Mouse (Mus musculus): ENCODE data around the gene Galnt10.

Galnt10 gene

DNA sequence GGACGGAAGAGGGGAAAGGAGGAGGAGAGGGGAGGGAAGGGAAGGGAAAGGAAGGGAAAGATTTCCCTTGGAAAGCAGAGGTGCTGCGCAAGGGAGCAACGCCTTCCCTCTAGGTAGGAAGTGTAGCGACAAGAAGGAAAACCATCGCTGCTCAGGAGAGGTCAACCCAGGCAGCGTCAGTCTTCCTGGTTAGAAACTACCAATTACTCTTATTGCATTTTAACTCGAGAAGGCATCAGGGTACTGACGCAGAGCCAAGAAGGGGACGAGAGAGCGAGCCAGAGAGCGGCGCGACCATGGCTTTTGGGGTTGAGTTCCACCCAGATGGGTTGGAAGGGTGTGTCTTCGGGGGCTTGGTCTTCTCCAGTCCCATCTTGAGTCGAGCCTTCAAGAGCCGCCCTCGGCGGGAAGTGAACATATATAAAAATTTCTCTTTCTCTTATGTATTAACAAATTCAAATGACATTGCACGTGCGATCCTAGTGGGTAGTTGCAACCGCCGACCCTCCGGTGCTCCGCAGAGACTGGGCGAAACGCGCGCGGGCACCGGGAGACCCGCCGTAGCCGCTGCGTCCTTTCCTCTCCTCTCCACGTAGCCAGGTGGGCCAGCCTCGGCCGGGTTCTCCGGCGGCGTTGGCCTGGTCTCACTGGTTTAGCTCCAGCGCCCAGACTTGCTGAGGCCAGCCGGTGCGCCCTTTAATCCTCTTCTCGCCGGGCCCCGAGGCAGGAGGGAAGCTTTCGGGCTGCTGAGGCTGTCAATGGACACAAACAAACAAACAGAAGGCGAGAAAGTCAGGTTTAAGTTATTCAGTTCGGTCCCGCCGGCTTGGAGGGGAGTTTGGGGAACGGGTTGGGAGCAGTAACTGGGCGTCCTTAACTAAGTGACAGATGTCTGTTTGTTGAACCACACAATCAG is 184.0 kb downstream of the Galnt10 start:
- no peak for DNase-seq (ENCODE audit: low spot score)

DNA sequence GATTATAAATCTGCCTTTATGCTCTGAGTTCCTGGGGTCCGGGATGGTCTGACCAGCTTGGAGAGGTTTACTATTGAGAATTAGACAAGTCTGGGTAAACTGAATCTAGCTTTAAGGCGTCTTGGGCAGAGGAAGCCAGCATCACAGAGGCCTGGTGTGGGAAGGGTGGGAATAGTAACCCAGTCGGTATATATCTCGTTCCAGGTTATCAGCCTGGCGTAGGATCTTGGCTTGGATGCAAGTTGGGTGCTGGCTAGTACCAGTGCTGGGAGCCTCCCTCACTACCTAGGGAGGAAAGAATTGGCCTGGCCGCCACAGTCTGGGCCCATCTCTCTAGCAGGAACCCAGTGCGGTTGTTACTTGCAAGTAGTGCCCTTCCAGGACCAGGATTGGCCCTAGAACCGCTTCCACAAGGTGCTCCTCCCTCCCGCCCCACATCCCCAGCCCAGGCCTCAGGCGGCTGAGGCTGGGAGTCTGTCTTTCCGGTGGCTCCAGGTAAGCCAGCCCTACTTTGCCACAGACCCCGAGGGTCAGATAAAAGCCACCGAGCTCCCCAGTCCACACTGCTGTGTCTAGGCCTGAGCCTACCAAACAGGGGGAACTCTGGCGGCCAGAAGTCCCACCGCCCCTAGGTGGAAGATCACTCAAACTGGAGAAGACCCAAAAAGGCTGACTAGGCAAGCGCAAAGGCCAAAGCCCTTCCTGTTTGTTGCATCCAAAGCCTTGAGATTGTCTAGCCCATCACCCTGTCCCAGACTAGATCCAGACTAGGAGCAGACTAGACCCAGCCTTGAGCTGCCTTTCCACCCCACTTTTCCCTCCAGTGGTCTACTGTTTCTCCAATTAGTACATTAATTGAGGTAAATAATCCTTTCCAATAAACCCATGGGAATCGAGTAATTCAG is 184.9 kb downstream of the Galnt10 start:
- DNase-seq (ENCODE audit: low spot score): no peak

DNA sequence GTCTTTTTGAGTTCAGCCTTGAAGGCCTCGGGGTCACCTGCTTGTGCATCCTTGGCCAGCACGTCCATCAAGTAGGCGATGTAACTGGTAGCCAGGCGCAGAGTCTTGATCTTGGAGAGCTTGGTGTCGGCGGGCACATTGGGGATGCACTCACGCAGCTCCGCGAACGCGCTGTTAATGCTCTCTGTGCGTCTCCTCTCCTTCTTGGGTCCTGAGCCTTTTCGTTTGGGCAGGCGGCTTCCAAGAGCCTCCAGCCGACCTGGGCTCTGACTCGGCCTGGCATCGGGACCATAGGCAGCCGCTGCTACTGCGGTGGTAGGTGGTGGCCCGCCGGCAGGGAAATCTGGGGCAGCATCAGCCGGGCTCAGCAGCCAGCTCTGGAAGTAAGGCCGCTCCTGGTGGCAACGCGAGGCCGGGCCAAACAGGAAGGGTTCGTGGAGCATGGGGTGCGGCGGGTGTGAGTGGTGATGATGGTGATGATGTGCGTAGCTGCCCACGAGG is 186.1 kb downstream of the Galnt10 start:
- DNase-seq (ENCODE audit: low spot score): no peak

DNA sequence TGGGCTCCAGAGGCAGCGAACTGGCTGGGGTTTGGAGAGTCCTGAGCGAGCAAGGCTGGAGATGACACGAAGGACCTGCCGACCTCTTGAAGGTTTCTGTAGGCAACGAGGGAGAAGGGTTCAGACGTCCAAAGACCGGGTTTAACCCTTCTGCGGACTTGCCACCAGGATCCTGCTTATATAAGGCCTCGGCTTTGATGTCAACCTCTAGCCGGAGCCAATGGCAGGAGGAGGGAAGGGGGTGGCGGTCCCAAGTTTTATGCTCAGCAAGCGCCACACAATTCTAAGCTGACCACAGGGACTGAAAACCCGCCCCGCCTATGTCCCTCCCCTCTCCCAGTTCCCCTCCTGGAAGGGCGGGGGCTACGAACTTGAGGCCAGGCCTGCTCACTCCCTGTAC is 186.6 kb downstream of the Galnt10 start:
- DNase-seq (ENCODE audit: low spot score): no peak

DNA sequence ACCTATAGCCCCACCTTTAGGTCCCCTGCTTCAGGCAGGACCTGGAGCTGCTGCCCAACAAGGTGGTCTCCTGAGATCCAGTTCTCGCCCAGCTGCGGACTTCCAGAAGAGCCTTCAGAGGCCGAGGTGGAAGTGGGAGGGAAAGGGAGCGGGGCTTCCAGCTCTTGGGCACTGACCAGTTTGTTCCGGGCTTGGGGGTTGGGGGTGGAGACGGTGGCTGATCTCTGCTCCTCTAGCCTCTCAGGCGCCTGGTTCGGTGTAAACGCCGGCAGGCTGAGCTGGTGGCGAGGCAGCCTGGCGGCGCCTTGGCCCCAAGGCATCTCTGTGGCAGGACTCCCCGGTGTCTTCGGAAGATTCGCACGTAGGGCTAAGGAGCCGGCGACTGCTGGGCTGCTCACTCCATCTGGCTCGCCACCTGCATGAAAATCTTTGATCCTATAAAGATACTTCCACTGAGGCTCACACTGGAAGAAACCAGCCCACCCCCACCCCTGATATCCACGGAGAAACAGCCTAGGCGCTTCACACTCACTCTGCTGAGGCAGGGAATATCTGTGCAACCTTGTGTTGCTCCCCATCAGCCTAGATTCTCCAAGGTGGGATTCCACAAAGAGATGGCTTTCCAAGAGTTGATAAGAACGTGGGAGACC is 187.4 kb downstream of the Galnt10 start, which contains the start of gene Hand1:
Hand1 (minus strand) TSS at position 267 of the 650 bp plus-strand sequence.
- no peak for DNase-seq (ENCODE audit: low spot score)

DNA sequence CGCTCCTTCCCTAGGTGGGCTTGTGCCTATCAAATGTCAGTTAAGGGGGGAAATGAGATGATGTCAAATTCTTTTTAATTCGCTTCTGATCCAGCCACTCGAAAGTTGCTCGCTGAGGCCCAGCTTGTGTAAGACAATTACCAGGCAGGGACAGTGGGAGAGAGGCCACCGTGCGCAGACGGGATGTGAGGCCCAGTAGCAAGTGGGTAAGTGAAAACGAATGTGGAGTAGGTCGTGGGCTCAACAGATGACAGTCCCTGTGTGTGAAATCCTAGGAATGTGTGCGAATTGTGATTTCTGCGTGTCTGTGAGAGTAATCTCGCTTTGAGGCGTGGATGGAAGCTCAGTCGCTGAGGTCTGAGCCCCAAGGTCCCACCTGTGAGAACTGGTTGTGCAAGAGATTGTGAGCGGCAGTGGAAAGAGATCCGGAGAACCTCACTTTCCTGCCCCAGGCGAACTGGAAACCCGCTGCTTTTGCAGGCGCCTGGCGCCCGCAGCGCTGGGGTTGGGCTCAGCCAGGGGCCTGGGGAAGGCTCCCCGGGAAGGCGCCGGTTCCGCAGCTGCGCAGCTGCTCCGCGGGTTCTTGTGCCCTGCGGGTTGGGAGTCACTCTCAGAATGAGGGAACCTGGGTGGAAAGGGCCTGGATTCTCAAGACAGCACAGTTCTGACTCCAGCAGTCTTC is 188.2 kb downstream of the Galnt10 start:
- no peak for DNase-seq (ENCODE audit: low spot score)

DNA sequence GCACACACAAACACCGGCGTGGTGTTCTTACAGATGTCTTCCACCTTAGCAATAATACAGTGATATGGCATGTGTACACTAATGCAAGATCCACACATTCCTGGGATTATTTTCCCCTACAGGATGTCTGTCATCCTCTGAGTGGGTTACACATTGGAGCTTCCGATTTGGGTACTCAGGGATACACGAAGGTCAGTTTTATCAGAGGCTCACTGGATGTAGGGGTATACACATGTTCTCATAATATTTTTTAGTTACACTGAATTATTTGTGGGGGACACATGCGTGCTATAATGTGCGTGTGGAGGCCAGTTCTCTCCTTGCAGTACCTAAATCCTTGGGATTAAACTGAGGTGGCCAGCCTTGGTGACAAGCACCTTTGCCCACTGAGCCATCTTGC is 188.8 kb downstream of the Galnt10 start:
- DNase-seq (ENCODE audit: low spot score): no peak

DNA sequence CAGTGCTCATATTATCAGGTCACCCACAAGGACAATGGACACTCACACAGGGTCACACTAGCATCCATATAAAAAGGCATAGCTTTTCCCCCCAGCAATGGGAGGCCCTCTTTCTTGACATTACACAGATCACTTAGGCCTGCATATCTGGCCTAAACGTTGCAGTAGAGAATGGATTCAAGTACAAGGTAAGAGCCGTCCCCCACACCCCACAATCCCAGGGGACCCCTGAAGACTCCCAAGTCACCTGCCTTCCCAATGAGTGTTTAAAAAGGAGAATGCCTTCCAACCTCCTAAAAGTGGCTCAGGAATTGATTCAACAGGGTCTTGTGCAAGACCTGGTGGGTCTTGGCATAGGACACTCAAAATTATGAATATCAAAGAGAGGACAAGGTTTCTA is 190.1 kb downstream of the Galnt10 start:
- DNase-seq (ENCODE audit: low spot score): no peak

DNA sequence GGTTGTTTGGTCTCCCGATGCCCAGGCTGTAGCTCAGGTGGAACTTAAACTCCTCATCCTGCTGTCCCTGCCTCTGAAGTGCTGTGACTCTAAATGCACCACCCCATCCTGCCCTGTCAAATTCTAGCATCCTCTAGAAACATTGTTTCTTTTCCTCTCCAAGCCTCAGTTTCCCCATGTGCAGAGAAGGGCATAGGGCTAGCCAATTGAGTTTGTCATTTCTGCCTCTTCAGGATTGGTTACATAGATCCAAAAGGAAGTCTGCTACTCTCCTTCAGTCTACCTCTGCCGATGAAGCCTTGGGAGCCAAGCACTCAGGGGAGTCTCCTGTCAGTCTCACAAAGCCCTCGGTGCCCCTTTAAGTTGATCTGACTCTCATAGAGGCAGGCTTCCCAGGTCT is 190.7 kb downstream of the Galnt10 start:
- no peak for DNase-seq (ENCODE audit: low spot score)

DNA sequence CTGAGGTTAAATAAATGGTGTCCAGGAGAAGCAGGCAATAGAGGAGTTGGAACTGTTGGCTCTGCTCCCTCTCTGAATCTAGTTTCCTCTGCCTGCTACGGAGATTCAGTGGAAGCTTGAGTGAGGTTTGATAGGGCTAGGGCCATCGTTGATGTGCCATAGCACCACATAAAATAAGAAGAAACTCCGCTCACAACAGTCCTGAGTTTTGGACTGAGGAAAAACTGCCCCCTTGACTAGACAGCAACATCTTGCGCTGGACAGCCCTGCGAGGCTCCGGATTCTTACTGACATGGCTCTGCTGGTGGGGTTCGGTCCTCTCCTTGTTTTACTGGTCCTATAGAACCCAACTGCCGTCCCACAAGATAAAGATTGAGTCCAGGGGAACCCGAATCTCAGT is 191.2 kb downstream of the Galnt10 start:
- no peak for DNase-seq (ENCODE audit: low spot score)
